ENCODE assay signal across 17 mouse cellular contexts in the genomic region with DNA sequence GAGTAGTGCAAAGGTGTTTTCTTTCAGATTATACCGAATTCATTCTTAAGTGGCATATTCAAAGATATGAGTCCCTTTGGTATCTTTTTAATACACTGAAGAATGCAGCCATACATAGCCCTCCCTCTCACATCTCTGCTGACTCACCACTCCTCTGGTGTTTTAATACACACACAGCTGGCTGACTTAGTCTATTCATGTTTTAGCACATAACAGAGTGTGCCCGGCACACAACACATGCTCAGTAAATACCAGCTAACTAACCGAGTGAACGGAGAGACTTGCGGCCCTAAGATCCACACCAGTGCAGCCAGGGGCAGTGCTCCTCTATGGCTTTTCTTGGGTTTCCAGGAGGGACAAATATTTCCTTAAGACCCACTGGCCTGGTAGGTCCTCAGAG. TPM values are rescaled to one million over a fixed set of nuclear protein-coding genes. Genes with fewer than 3 reads are reported as not detected.
DNase-seq lines count a peak whose midpoint lies in the region; ATAC-seq and TF ChIP-seq lines count a peak whose summit lies in the region.
"Had no signal": no experiment of that assay in that cellular context is flagged by ENCODE, and none has a peak within 500 bp of the region (broad histone marks: within the 10 kb centered on the region; RNA-seq: fewer than 3 reads in every experiment).

No protein-coding gene starts in this region.

- H3K4me1 ChIP-seq in kidney, postnatal 0 days (replicated peaks; ENCODE audit: insufficient read depth, low read length): no peaks in the 10 kb centered on the region
- peaks cover 3% of the 10 kb centered on the region; the same call in 1 of the 2 replicates for H3K4me1 ChIP-seq in kidney, embryonic 14.5 days (ENCODE audit: control insufficient read depth, insufficient read depth, low read length)
- H3K4me1 ChIP-seq in hindbrain, embryonic 10.5 days (replicated peaks): no peaks in the 10 kb centered on the region
- H3K4me1 ChIP-seq: hindbrain, embryonic 13.5 days had no signal

- peak; percentile 40 to 56 for DNase-seq in frontal cortex, postnatal 36 days (ENCODE audit: low spot score in 2 of 2)
- DNase-seq in frontal cortex, postnatal 14 days (ENCODE audit: low spot score in 2 of 2): no peak
- no peak for DNase-seq in kidney, postnatal 0 days (ENCODE audit: low spot score)
- DNase-seq in right cerebral cortex, adult 2 months (ENCODE audit: low spot score in 2 of 2): peak; percentile 56 to 63
- DNase-seq in right cerebral cortex, postnatal 14 days: no peak
- no peak for DNase-seq in hindbrain, embryonic 10.5 days (ENCODE audit: low spot score)
- DNase-seq: cerebellum, adult 18-20 months; gastrocnemius, postnatal 14 days; kidney, adult 11 months; lung, postnatal 10 days; midbrain, embryonic 14.5 days; thymus, adult 2 months had no signal

- no peak for ATAC-seq in kidney, postnatal 0 days (replicated peaks; ENCODE audit: low FRiP score, low read depth)
- no peak for ATAC-seq in kidney, embryonic 14.5 days (ENCODE audit: low FRiP score, low TSS enrichment)
- ATAC-seq: activated CD4-positive, CD25-positive, alpha-beta regulatory T cell, adult 4 months had no signal

- TF ChIP-seq CTCF in kidney, postnatal 0 days (IDR thresholded peaks at IDR 0.05; ENCODE audit: low read depth): no peak

- H3K36me3 ChIP-seq in kidney, postnatal 0 days (ENCODE audit: insufficient read depth, low read length): 0 out of 2 replicates have a peak, but pooled peaks cover 5% of the 10 kb centered on the region
- H3K36me3 ChIP-seq in kidney, embryonic 14.5 days (ENCODE audit: control insufficient read depth, insufficient read depth, low read length): no peaks in the 10 kb centered on the region
- peaks cover 52% of the 10 kb centered on the region for H3K36me3 ChIP-seq in hindbrain, embryonic 10.5 days

- no peaks in the 10 kb centered on the region for H3K27me3 ChIP-seq in kidney, postnatal 0 days (ENCODE audit: insufficient read depth, low read length)
- H3K27me3 ChIP-seq in kidney, embryonic 14.5 days (ENCODE audit: control insufficient read depth, insufficient read depth, low read length): no peaks in the 10 kb centered on the region
- H3K27me3 ChIP-seq in hindbrain, embryonic 10.5 days (ENCODE audit: insufficient read depth, poor library complexity, severe bottlenecking): no peaks in the 10 kb centered on the region
- H3K27me3 ChIP-seq: hindbrain, embryonic 13.5 days had no signal

- H3K4me2 ChIP-seq in kidney, postnatal 0 days (ENCODE audit: low read length): no peak overlapping the region
- no peak overlapping the region for H3K4me2 ChIP-seq in kidney, embryonic 14.5 days (replicated peaks; ENCODE audit: low read depth, low read length)
- H3K4me2 ChIP-seq: hindbrain, embryonic 13.5 days had no signal

- 71% methylated on average over 5 of the region's 5 CpGs for WGBS in kidney, postnatal 0 days
- WGBS in kidney, embryonic 14.5 days: 88% methylated on average over 5 of the region's 5 CpGs
- 91% methylated on average over 5 of the region's 5 CpGs for WGBS in hindbrain, embryonic 10.5 days

- no peak overlapping the region for H3K9ac ChIP-seq in kidney, postnatal 0 days (ENCODE audit: low read depth, low read length)
- H3K9ac ChIP-seq in kidney, embryonic 14.5 days (ENCODE audit: low read depth, low read length): no peak overlapping the region
- H3K9ac ChIP-seq: hindbrain, embryonic 13.5 days had no signal

- no peak overlapping the region for H3K4me3 ChIP-seq in kidney, postnatal 0 days (replicated peaks; ENCODE audit: low read depth, low read length)
- H3K4me3 ChIP-seq in kidney, embryonic 14.5 days (ENCODE audit: low read length): no peak overlapping the region
- H3K4me3 ChIP-seq in hindbrain, embryonic 10.5 days: no peak overlapping the region
- H3K4me3 ChIP-seq: hindbrain, embryonic 13.5 days had no signal

- H3K9me3 ChIP-seq in kidney, postnatal 0 days (replicated peaks; ENCODE audit: low read length): no peaks in the 10 kb centered on the region
- peaks cover 4% of the 10 kb centered on the region; the same call in 1 of the 2 replicates for H3K9me3 ChIP-seq in kidney, embryonic 14.5 days (ENCODE audit: control insufficient read depth, low read length)
- 0 out of 2 replicates have a peak, but pooled peaks cover 5% of the 10 kb centered on the region for H3K9me3 ChIP-seq in hindbrain, embryonic 10.5 days
- H3K9me3 ChIP-seq: hindbrain, embryonic 13.5 days had no signal

- H3K27ac ChIP-seq in kidney, postnatal 0 days: peak overlapping the region; percentile 36
- H3K27ac ChIP-seq in kidney, embryonic 14.5 days (ENCODE audit: low read depth, low read length): no peak overlapping the region
- no peak overlapping the region for H3K27ac ChIP-seq in hindbrain, embryonic 10.5 days
- H3K27ac ChIP-seq: hindbrain, embryonic 13.5 days had no signal

RNA-seq across cellular contexts. Expression of a gene that starts 20.3 kb away (rescaled TPM):
- polyA plus RNA-seq in kidney, postnatal 0 days (2015; fragmentation: Nextera tagmentation; extraction: Ambion mirVana): 5.4 and 5.6 TPM in 2 replicates
- polyA plus RNA-seq in kidney, embryonic 14.5 days (2014; fragmentation: Nextera tagmentation; extraction: Ambion mirVana): 7.2 and 8.2 TPM in 2 replicates
- 5.6 and 6.1 TPM in 2 replicates for polyA plus RNA-seq in hindbrain, embryonic 10.5 days (2016; fragmentation: Nextera tagmentation; extraction: Ambion mirVana)

RNA-seq across cellular contexts. Expression of a gene that starts 35.3 kb away (rescaled TPM):
- polyA plus RNA-seq in kidney, postnatal 0 days (2015; fragmentation: Nextera tagmentation; extraction: Ambion mirVana): 43.7 and 44.2 TPM in 2 replicates
- polyA plus RNA-seq in kidney, embryonic 14.5 days (2014; fragmentation: Nextera tagmentation; extraction: Ambion mirVana): 67.0 and 77.1 TPM in 2 replicates
- 62.9 and 66.8 TPM in 2 replicates for polyA plus RNA-seq in hindbrain, embryonic 10.5 days (2016; fragmentation: Nextera tagmentation; extraction: Ambion mirVana)

RNA-seq across cellular contexts. Expression of a gene that starts 35.5 kb away (rescaled TPM):
- polyA plus RNA-seq in kidney, postnatal 0 days (2015; fragmentation: Nextera tagmentation; extraction: Ambion mirVana): 0.32 and 0.46 TPM in 2 replicates
- polyA plus RNA-seq in kidney, embryonic 14.5 days (2014; fragmentation: Nextera tagmentation; extraction: Ambion mirVana): 0.43 TPM in 2 replicates
- 0.20 and 0.41 TPM in 2 replicates for polyA plus RNA-seq in hindbrain, embryonic 10.5 days (2016; fragmentation: Nextera tagmentation; extraction: Ambion mirVana)
- polyA plus RNA-seq: activated CD4-positive, CD25-positive, alpha-beta regulatory T cell, adult 4 months; liver, adult 2 months; neural tube, embryonic 11.5 days had no signal

RNA-seq across cellular contexts. Expression of a gene that starts 56.0 kb away (rescaled TPM):
- 101 and 107 TPM in 2 replicates for polyA plus RNA-seq in kidney, postnatal 0 days (2015; fragmentation: Nextera tagmentation; extraction: Ambion mirVana)
- 95.9 and 101 TPM in 2 replicates for polyA plus RNA-seq in kidney, embryonic 14.5 days (2014; fragmentation: Nextera tagmentation; extraction: Ambion mirVana)
- polyA plus RNA-seq in hindbrain, embryonic 10.5 days (2016; fragmentation: Nextera tagmentation; extraction: Ambion mirVana): 75.4 and 78.2 TPM in 2 replicates

Comparison
In these comparisons a context has a peak if more than half of its experiments do, and no peak if none do; other contexts are left out.
1. DNase-seq: peak in frontal cortex, postnatal 36 days (2 of 2) and right cerebral cortex, adult 2 months (2 of 2); none in frontal cortex, postnatal 14 days (0 of 2), kidney, postnatal 0 days (single experiment), right cerebral cortex, postnatal 14 days (single experiment) and hindbrain, embryonic 10.5 days (single experiment).